Mouse (Mus musculus): Measurements from ENCODE around the gene Zdhhc25. TPM values are rescaled to one million over a fixed set of nuclear protein-coding genes. Genes with fewer than 3 reads are reported as not detected.

The Zdhhc25 gene
- not detected in 3 replicates for total RNA-seq (2017)

DNA sequence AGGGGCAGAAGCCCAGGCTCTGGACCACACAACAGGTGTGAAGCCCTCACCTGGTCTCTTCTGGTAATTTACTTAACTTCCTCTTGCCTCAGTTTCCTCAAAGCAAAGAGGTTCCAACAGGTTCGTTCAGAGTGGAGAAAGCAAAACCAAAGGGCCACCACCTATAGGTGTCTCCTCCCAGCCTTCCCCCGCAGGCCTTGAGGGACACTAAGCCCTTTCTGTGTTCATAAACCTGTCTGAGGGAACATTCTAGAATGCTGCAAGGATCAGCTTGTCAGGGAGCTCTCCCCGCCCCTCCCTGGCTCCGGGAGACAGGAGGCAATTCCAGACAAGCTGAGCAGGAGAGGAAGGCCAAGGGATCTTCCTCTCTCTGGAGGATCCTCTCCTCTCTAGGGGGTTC lies at the start of gene Zdhhc25:
TSS of gene Zdhhc25 (plus strand) at position 301 of the 400 bp plus-strand sequence.
- ATAC-seq (replicated peaks; ENCODE audit: insufficient number of reproducible peaks, low FRiP score, low TSS enrichment, poor library complexity, severe bottlenecking) = no peak

GRCm38 (mm10) chr15:88552852-88553251 lies 47.2 kb upstream of the Zdhhc25 start:
- no peak for ATAC-seq (replicated peaks; ENCODE audit: insufficient number of reproducible peaks, low FRiP score, low TSS enrichment, poor library complexity, severe bottlenecking)

DNA sequence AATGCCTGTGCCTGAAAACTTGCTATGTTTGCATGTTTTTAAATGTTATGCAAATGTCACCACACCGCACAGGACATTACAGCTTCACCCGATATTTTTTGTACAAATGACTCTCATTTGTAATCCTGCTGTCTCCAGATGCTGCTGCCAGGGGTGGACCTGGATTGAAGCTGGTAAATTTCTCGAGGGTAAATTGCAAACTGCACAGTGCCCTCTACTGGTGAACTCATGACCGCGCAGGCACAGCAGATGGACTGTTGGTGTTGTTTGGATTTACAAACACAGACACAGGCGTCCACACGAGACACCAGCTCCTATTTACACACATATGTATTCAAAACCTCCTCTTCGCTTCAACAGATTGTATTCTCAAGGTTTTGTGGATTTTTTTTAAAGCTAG lies 44.6 kb upstream of the Zdhhc25 start:
- ATAC-seq (replicated peaks; ENCODE audit: insufficient number of reproducible peaks, low FRiP score, low TSS enrichment, poor library complexity, severe bottlenecking) = no peak

DNA sequence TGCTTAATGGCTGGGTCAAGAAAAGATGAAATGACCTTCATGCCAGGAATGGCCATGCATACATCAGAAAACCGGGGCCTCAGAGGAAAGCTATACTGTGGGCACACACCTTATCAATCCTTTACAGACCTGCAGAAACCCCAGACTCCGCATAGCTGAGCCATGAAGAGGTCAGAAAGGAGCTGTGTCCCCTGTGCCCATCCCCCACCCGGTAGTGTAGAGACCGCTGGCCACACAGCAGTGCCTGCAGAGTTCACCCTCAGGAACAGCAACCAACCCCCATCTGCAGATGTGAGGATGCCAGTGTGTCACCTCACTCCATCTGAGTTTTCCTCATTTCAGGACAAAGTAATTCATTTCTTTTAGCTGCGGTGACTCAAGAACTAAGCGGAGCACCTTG lies 39.5 kb upstream of the Zdhhc25 start:
- ATAC-seq (replicated peaks; ENCODE audit: insufficient number of reproducible peaks, low FRiP score, low TSS enrichment, poor library complexity, severe bottlenecking) = no peak

- no peak for ATAC-seq (replicated peaks; ENCODE audit: insufficient number of reproducible peaks, low FRiP score, low TSS enrichment, poor library complexity, severe bottlenecking)
Measured at GRCm38 (mm10) chr15:88561058-88561730, 38.9 kb upstream of the Zdhhc25 start.

- ATAC-seq (replicated peaks; ENCODE audit: insufficient number of reproducible peaks, low FRiP score, low TSS enrichment, poor library complexity, severe bottlenecking) = no peak
Measured at GRCm38 (mm10) chr15:88565307-88565706, 34.8 kb upstream of the Zdhhc25 start.

DNA sequence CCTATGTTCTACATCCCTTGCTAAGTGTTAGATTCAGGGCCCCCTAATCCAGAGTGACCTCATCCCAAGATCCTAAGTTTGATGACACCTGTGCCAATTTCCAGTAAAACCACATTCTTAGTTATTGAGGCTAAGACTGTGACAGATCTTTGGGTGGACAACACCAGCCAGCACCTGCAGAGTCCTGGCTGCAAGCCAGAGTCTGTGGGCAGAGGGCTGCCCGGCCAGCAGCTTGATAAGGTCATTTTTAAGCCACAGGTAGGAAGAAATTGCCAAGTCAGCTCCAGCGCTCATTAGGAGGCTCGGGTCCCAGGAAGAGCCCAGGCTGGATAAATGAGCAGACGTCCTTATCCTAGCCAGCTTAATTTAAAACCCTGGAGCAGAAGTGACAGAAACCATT lies 34.3 kb upstream of the Zdhhc25 start:
- ATAC-seq (replicated peaks; ENCODE audit: insufficient number of reproducible peaks, low FRiP score, low TSS enrichment, poor library complexity, severe bottlenecking) = no peak

DNA sequence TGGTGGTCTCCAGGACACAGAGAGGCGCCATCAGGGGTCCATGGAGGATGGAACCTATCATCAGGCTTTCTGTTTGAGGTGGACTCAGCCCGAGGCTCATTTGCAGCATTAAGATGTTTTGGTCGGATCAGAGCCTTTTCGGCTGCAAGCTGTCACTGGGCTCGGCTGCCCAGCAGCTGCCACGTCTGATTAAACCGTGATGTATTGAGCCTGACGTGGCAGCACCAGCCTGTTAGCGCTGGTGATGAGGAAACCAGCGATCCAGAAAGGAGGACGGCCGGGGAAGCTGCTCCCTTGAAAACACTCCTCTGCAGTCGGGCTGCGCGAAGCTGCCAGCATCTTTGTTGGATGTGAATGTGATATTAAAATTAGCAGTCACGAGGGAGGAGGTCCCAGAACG lies 29.4 kb upstream of the Zdhhc25 start:
- ATAC-seq (replicated peaks; ENCODE audit: insufficient number of reproducible peaks, low FRiP score, low TSS enrichment, poor library complexity, severe bottlenecking) = no peak

- ATAC-seq (replicated peaks; ENCODE audit: insufficient number of reproducible peaks, low FRiP score, low TSS enrichment, poor library complexity, severe bottlenecking) = no peak
Measured at GRCm38 (mm10) chr15:88579461-88579860, 20.6 kb upstream of the Zdhhc25 start.

GRCm38 (mm10) chr15:88602496-88602895 lies 2.4 kb downstream of the Zdhhc25 start:
- ATAC-seq (replicated peaks; ENCODE audit: insufficient number of reproducible peaks, low FRiP score, low TSS enrichment, poor library complexity, severe bottlenecking) = no peak

DNA sequence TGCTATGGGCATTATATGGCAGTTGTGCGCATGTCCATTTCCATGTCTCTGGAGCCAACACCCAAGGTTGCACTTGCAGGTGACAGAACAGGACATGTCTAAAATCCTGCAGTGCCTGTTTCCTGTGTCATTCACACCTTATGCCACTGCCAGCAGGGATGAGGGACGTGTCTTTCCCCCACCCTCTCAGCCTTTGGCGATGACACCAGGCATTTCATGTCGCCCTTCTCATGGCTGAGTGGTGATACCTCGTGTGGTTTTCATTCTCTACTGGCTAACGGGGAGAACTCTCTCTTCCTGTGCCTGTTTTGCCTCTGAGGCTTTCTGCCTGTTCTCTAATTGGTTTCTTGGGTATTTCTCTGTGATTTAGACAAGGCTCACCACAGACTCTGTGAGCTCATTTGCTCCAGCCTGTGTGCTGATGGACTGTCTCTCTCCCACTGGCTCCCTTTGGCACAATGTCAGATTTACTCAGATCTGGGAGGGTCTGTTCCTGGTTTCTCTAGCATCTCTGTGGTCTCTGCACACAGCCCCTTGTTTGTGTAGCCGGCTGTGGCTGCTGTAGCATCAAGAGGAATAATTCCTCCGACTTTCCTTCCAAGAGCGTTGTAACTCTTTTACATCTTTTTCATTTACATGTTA lies 3.1 kb downstream of the Zdhhc25 start:
- no peak for ATAC-seq (replicated peaks; ENCODE audit: insufficient number of reproducible peaks, low FRiP score, low TSS enrichment, poor library complexity, severe bottlenecking)

- ATAC-seq (replicated peaks; ENCODE audit: insufficient number of reproducible peaks, low FRiP score, low TSS enrichment, poor library complexity, severe bottlenecking) = no peak
Measured at GRCm38 (mm10) chr15:88603733-88604119, 3.6 kb downstream of the Zdhhc25 start.

- no peak for ATAC-seq (replicated peaks; ENCODE audit: insufficient number of reproducible peaks, low FRiP score, low TSS enrichment, poor library complexity, severe bottlenecking)
Measured at GRCm38 (mm10) chr15:88604669-88605414, 4.7 kb downstream of the Zdhhc25 start.

DNA sequence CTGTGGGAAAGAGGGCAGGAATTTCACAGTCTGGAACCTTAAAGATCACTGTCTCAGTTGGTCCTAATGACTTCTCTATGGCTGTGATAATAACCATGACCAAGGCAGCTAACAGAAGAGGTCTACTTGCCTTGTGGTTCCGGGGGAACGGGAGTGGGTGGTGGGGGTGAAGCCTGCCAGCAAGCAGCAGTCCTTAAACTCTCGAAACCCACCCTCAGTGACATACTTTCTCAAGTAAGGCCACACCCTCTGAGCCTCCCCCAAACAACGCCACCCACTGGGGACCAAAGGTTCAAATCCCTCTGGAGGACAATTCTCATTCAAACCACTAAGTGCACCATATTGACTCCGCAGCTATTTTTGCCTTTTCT lies 5.3 kb downstream of the Zdhhc25 start:
- no peak for ATAC-seq (replicated peaks; ENCODE audit: insufficient number of reproducible peaks, low FRiP score, low TSS enrichment, poor library complexity, severe bottlenecking)

DNA sequence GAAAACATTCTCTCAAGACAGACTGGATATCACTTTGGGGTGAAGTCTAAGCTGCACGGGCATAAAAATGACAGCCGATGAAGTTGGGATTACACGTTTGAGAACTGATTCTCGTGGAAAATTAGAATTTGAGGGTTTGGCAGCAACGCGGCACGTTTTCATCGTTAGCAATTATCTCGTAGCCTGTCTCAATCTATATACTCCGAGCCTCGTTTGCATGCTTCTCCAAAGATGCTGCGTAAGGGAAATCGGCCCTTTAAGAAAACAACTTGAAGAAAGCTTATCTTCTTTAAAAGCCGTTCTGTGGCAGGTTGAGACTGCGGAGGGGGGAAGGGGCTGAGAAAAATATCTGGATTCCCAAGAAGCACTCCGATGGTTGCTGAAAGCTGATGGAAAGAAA lies 17.0 kb downstream of the Zdhhc25 start:
- no peak for ATAC-seq (replicated peaks; ENCODE audit: insufficient number of reproducible peaks, low FRiP score, low TSS enrichment, poor library complexity, severe bottlenecking)

DNA sequence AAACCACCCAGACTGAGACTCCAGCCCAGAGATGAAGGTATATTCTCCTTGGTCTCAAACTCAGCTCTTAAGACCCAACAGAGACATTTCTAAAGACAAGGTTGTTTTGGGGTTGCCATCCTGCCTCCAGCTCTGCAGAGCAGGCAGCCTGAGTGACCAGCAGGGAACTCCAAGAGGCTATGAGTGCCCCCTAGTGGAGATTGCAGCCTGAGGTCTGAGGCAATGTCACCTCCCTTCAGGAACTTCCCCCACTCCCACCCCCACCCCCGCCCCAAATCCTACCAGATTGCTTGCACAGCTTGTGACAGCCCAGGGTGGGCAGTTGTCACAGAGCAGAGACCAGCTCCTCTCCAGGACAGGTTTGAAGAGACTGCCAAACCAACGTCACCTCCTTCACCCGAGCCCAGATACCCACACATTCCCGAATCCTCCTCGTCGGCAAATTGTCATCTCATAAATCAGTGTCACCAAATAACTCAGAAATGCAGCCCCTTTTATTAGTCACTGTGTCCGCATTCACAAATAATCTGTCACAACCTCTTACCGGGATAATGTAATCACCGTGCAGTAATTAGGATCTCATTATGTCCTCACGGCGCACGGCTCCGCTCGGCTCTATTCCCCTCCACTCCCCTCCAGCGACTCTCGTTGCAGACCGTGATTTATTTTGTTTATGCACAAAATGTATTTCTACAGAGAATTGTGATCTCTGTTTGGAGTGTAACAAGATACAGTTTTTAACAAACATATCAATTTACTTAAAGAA lies 18.1 kb downstream of the Zdhhc25 start:
- no peak for ATAC-seq (replicated peaks; ENCODE audit: insufficient number of reproducible peaks, low FRiP score, low TSS enrichment, poor library complexity, severe bottlenecking)

- no peak for ATAC-seq (replicated peaks; ENCODE audit: insufficient number of reproducible peaks, low FRiP score, low TSS enrichment, poor library complexity, severe bottlenecking)
Measured at GRCm38 (mm10) chr15:88620017-88620416, 19.9 kb downstream of the Zdhhc25 start.

DNA sequence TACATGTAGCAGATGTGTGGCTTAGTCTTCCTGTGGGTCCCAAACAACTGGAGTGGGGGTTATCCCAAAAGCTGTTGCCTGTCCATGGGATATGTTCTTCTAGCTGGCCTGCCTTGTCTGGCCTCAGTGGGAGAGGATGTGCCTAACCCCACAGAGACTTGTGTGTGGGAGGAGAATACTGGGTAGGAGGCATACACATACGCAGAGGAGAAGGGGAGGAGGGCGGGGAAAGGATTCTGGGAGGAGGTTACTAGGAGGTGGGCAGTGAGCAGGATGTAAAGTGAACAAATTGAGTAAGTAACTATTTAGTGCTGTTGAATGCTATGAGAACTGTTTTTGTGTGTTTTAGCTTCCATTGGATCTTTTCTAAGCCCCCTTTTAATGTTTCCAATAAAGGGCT lies 23.8 kb downstream of the Zdhhc25 start:
- no peak for ATAC-seq (replicated peaks; ENCODE audit: insufficient number of reproducible peaks, low FRiP score, low TSS enrichment, poor library complexity, severe bottlenecking)

- ATAC-seq (replicated peaks; ENCODE audit: insufficient number of reproducible peaks, low FRiP score, low TSS enrichment, poor library complexity, severe bottlenecking) = no peak
Measured at GRCm38 (mm10) chr15:88624874-88625277, 24.8 kb downstream of the Zdhhc25 start.

Data from monocyte, adult 5-6 weeks (primary cell).